In the genomic region with DNA sequence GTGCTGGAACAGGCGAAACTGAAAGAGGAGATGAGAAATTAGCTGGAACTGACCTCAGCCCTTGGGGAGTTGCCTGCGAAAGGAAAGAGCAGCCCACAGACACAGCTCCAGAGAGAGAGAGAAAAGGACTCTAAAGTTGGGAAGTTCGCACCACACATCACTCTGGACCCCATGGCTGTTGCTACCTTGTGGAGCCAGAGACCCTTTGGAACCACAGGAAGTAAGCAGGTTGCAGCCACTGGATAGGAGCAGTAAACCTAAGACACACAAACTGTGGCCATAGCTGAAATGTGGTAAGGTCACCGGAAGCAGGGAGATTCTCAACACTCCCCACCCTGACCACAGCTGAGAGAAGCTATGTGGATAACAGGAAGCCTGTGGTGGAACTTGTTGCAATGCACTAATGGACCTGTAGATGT, we compare ENCODE assay signal across 14 mouse cellular contexts. TPM values are rescaled to one million over a fixed set of nuclear protein-coding genes. Genes with fewer than 3 reads are reported as not detected.
DNase-seq lines count a peak whose midpoint lies in the region; ATAC-seq and TF ChIP-seq lines count a peak whose summit lies in the region.
"Had no signal": no experiment of that assay in that cellular context is flagged by ENCODE, and none has a peak within 500 bp of the region (broad histone marks: within the 10 kb centered on the region; RNA-seq: fewer than 3 reads in every experiment).

No protein-coding gene starts in this region.

- peak; percentile 35; the same call in 1 of the 2 replicates for ATAC-seq in liver, embryonic 16.5 days (ENCODE audit: low read depth)

- H3K4me1 ChIP-seq in liver, embryonic 16.5 days (ENCODE audit: control insufficient read depth, low read depth, low read length) = no peaks in the 10 kb centered on the region
- H3K4me1 ChIP-seq: forebrain, embryonic 10.5 days had no signal

- TF ChIP-seq CTCF in layer of hippocampus, adult 2 months (conservative IDR thresholded peaks at IDR 0.05) = no peak

- 18% methylated on average over 4 of the region's 4 CpGs for WGBS in liver, embryonic 16.5 days (ENCODE audit: insufficient replicate concordance)

- H3K27ac ChIP-seq in liver, embryonic 16.5 days (ENCODE audit: low read length) = peak overlapping the region; percentile 30
- no peak overlapping the region for H3K27ac ChIP-seq in layer of hippocampus, adult 2 months
- H3K27ac ChIP-seq: forebrain, embryonic 10.5 days; hindbrain, embryonic 13.5 days had no signal

- no peak overlapping the region for H3K4me3 ChIP-seq in liver, embryonic 16.5 days (ENCODE audit: low read depth, low read length)
- no peak overlapping the region for H3K4me3 ChIP-seq in layer of hippocampus, adult 2 months
- H3K4me3 ChIP-seq: forebrain, embryonic 10.5 days; hindbrain, embryonic 13.5 days had no signal

- H3K4me2 ChIP-seq in liver, embryonic 16.5 days (ENCODE audit: low read depth, low read length) = no peak overlapping the region
- H3K4me2 ChIP-seq: hindbrain, embryonic 13.5 days had no signal

- no peak overlapping the region for H3K9ac ChIP-seq in liver, embryonic 16.5 days (ENCODE audit: low read depth, low read length)
- H3K9ac ChIP-seq: hindbrain, embryonic 13.5 days had no signal

- no peaks in the 10 kb centered on the region for H3K27me3 ChIP-seq in liver, embryonic 16.5 days (ENCODE audit: control insufficient read depth, insufficient read depth, low read depth, low read length)
- H3K27me3 ChIP-seq: hindbrain, embryonic 13.5 days had no signal

- peak; percentile 61 for DNase-seq in lung, postnatal 25 days (ENCODE audit: low spot score)
- no peak for DNase-seq in lung, postnatal 10 days
- DNase-seq in T-cell, adult 2 months (ENCODE audit: low spot score) = peak; percentile 77
- DNase-seq in spleen, adult 12 weeks (ENCODE audit: low spot score) = peak; percentile 15
- DNase-seq in layer of hippocampus, adult 2 months (ENCODE audit: low spot score in 2 of 2) = no peak
- no peak for DNase-seq in cerebellum, postnatal 10 days
- no peak for DNase-seq in left cerebral cortex, adult 8-10 months (ENCODE audit: low spot score in 2 of 2)
- DNase-seq: embryo, embryonic 11 days; gastrocnemius, postnatal 14 days; kidney, postnatal 36 days; lung, adult 2 months had no signal

- no peaks in the 10 kb centered on the region for H3K9me3 ChIP-seq in liver, embryonic 16.5 days (replicated peaks; ENCODE audit: control insufficient read depth, low read length)
- H3K9me3 ChIP-seq: forebrain, embryonic 10.5 days; hindbrain, embryonic 13.5 days had no signal

- H3K36me3 ChIP-seq in liver, embryonic 16.5 days (ENCODE audit: control insufficient read depth, insufficient read depth) = no peaks in the 10 kb centered on the region
- H3K36me3 ChIP-seq: forebrain, embryonic 10.5 days; hindbrain, embryonic 13.5 days had no signal

RNA-seq across cellular contexts. Expression of a gene that starts 2.1 kb away (rescaled TPM):
- 4.2 and 5.6 TPM in 2 replicates for polyA plus RNA-seq in liver, embryonic 16.5 days (2015; fragmentation: Nextera tagmentation; extraction: Ambion mirVana)
- total RNA-seq in layer of hippocampus, adult 2 months (2021) = 10 to 100 TPM; 18.8 to 20.2 TPM
- total RNA-seq in left cerebral cortex, adult 8-10 months (2022) = 10 to 100 TPM; 22.8 to 25.2 (median 24.1) TPM

Comparison
In these comparisons a context has a peak if more than half of its experiments do, and no peak if none do; other contexts are left out.
1. DNase-seq: peak in lung, postnatal 25 days (single experiment), T-cell, adult 2 months (single experiment) and spleen, adult 12 weeks (single experiment); none in lung, postnatal 10 days (single experiment), layer of hippocampus, adult 2 months (0 of 2), cerebellum, postnatal 10 days (0 of 2) and left cerebral cortex, adult 8-10 months (0 of 2).